Comparison of ENCODE assay signal across 8 mouse cellular contexts in genomic region chr12:4476832-4477671, GRCm38 (mm10). TPM values are rescaled to one million over a fixed set of nuclear protein-coding genes. Genes with fewer than 3 reads are reported as not detected.
DNase-seq lines count a peak whose midpoint lies in the region; ATAC-seq lines count a peak whose summit lies in the region.

TSS of gene Ncoa1 (minus strand) at chr12:4477182.

- no peaks in the 10 kb centered on the region for H3K4me1 ChIP-seq in intestine, embryonic 14.5 days (replicated peaks; ENCODE audit: control insufficient read depth, insufficient read depth, low read length)
- peaks cover 22% of the 10 kb centered on the region for H3K4me1 ChIP-seq in midbrain, embryonic 10.5 days

- H3K9me3 ChIP-seq in intestine, embryonic 14.5 days (ENCODE audit: control insufficient read depth, low read length) = no peaks in the 10 kb centered on the region
- no peaks in the 10 kb centered on the region for H3K9me3 ChIP-seq in midbrain, embryonic 10.5 days (replicated peaks)

- WGBS in intestine, embryonic 14.5 days = 2% methylated on average over 61 of the region's 98 CpGs
- WGBS in midbrain, embryonic 10.5 days = 6% methylated on average over 69 of the region's 98 CpGs

- peak within 1 kb of the TSS; percentile 81 for H3K27ac ChIP-seq in intestine, embryonic 14.5 days (ENCODE audit: low read depth)
- peak within 1 kb of the TSS; percentile 95 for H3K27ac ChIP-seq in midbrain, embryonic 10.5 days (replicated peaks)

- H3K4me3 ChIP-seq in intestine, embryonic 14.5 days (ENCODE audit: low read depth, low read length) = peak within 1 kb of the TSS; percentile 86
- H3K4me3 ChIP-seq in midbrain, embryonic 10.5 days = peak within 1 kb of the TSS; percentile 72

- intact Hi-C loops in left cerebral cortex, postnatal 36 days (cut with DNase I) = loop anchor here (5.0 to 10.0 kb wide), 2 partner anchors 70 to 182 kb away; no protein-coding TSS in a partner anchor

- peak; percentile 81 to 91 for DNase-seq in adrenal gland, adult (ENCODE audit: inconsistent age in 2 of 2, low spot score in 1 of 2)
- peak; percentile 77 for DNase-seq in embryo, embryonic 10.5 days (ENCODE audit: low spot score)
- peak; percentile 76 for DNase-seq in gastrocnemius, postnatal 25 days
- DNase-seq in intestine, embryonic 14.5 days (ENCODE audit: low spot score) = peak; percentile 87
- peak; percentile 69 to 70 for DNase-seq in left cerebral cortex, postnatal 36 days (ENCODE audit: low spot score in 2 of 2)
- DNase-seq in midbrain, embryonic 10.5 days (ENCODE audit: low spot score) = peak; percentile 81
- peak; percentile 25 to 43 for DNase-seq in right cerebral cortex, postnatal 36 days (ENCODE audit: low spot score in 2 of 2)
- DNase-seq in yolk sac, embryonic 10.5 days (ENCODE audit: low spot score) = peak; percentile 76

- peak within 1 kb of the TSS; percentile 80 for H3K4me2 ChIP-seq in intestine, embryonic 14.5 days (ENCODE audit: low read length)

- ATAC-seq in intestine, embryonic 14.5 days (replicated peaks; ENCODE audit: low FRiP score, low TSS enrichment, low read depth) = peak; percentile 90

- H3K36me3 ChIP-seq in intestine, embryonic 14.5 days (ENCODE audit: control insufficient read depth, insufficient read depth, low read length) = no peaks in the 10 kb centered on the region
- H3K36me3 ChIP-seq in midbrain, embryonic 10.5 days = no peaks in the 10 kb centered on the region

- peaks cover 11% of the 10 kb centered on the region; the same call in 1 of the 2 replicates for H3K27me3 ChIP-seq in intestine, embryonic 14.5 days (replicated peaks; ENCODE audit: control insufficient read depth, insufficient read depth, low read length)
- peaks cover 56% of the 10 kb centered on the region for H3K27me3 ChIP-seq in midbrain, embryonic 10.5 days (ENCODE audit: low read depth, poor library complexity, severe bottlenecking)

- peak within 1 kb of the TSS; percentile 85 for H3K9ac ChIP-seq in intestine, embryonic 14.5 days (ENCODE audit: low read length)

RNA-seq across cellular contexts. Expression of gene Ncoa1, which starts in this region (rescaled TPM):
- 10 to 100 TPM; 21.5 to 23.8 TPM for total RNA-seq in gastrocnemius, postnatal 25 days (2021)
- 9.5 and 10.3 TPM in 2 replicates for polyA plus RNA-seq in intestine, embryonic 14.5 days (2014; fragmentation: Nextera tagmentation; extraction: Ambion mirVana)
- 100 to 1,000 TPM; 104 to 110 TPM for total RNA-seq in left cerebral cortex, postnatal 36 days (2021)
- polyA plus RNA-seq in midbrain, embryonic 10.5 days (2016; fragmentation: Nextera tagmentation; extraction: Ambion mirVana) = 2.3 and 3.0 TPM in 2 replicates

Comparison
In these comparisons a context has a peak if more than half of its experiments do, and no peak if none do; other contexts are left out.
1. Peak in every context shown above with its lines: DNase-seq, ATAC-seq, H3K4me3 ChIP-seq and H3K27ac ChIP-seq.
2. RNA of gene Ncoa1 (total RNA-seq): 104 to 110 TPM in left cerebral cortex, postnatal 36 days; 21.5 to 23.8 TPM in gastrocnemius, postnatal 25 days; every median in the first group is over 4 times any median in the second.
3. DNase-seq: peak in every context shown above with its lines; median percentile 87 in intestine, embryonic 14.5 days; 86 in adrenal gland, adult; 81 in midbrain, embryonic 10.5 days; 77 in embryo, embryonic 10.5 days; 76 in gastrocnemius, postnatal 25 days; 76 in yolk sac, embryonic 10.5 days; 70 in left cerebral cortex, postnatal 36 days; 34 in right cerebral cortex, postnatal 36 days.